Mouse (Mus musculus): ENCODE results near the gene Zmiz2. TPM values are rescaled to one million over a fixed set of nuclear protein-coding genes. Genes with fewer than 3 reads are reported as not detected.
A peak's percentile ranks its signal among the peaks of the same experiment; 100 is the strongest.
"Not testable (repeated sequence)": the region's sequence is repeated elsewhere in the genome, so short reads cannot be mapped to it uniquely, and the experiment has no call there.

Gene Zmiz2
- polyA plus RNA-seq, 1 experiment from 2014 or later, result 6.7 TPM

- no peaks in the 10 kb centered on the region for H3K27me3 ChIP-seq (replicated peaks)
- H3K27ac ChIP-seq, result peak within 1 kb of the TSS; percentile 97
- peak within 1 kb of the TSS; percentile 87 for H3K9ac ChIP-seq
- peaks cover 49% of the 10 kb centered on the region for H3K4me1 ChIP-seq
- peaks cover 21% of the 10 kb centered on the region for H3K9me3 ChIP-seq (replicated peaks)
- H3K4me2 ChIP-seq, result peak within 1 kb of the TSS; percentile 86
- ATAC-seq, result peak; percentile 66
- 9% methylated on average over 21 of the region's 21 CpGs for WGBS (ENCODE audit: insufficient replicate concordance)
- H3K4me3 ChIP-seq, result peak within 1 kb of the TSS; percentile 87
- H3K36me3 ChIP-seq, result peaks cover 41% of the 10 kb centered on the region
Observed at GRCm38 (mm10) chr11:6414751-6415550, 26.1 kb downstream of the Zmiz2 start, which contains the start of gene Ppia. Gene Ppia, plus strand, starts transcription at chr11:6415443.

- peak overlapping the region; percentile 87 for H3K4me3 ChIP-seq
- under 1% methylated on average over 94 of the region's 102 CpGs for WGBS (ENCODE audit: insufficient replicate concordance)
- peaks cover 44% of the 10 kb centered on the region for H3K4me1 ChIP-seq
- H3K9me3 ChIP-seq (replicated peaks), result peaks cover 21% of the 10 kb centered on the region
- no peaks in the 10 kb centered on the region for H3K27me3 ChIP-seq (replicated peaks)
- peak overlapping the region; percentile 97 for H3K27ac ChIP-seq
- peak overlapping the region; percentile 86 for H3K4me2 ChIP-seq
- peak; percentile 92 for ATAC-seq
- H3K9ac ChIP-seq, result peak overlapping the region; percentile 87
- peaks cover 49% of the 10 kb centered on the region for H3K36me3 ChIP-seq
Observed at GRCm38 (mm10) chr11:6415551-6416404, 26.9 kb downstream of the Zmiz2 start.

GRCm38 (mm10) chr11:6416405-6417034, 27.6 kb downstream of the Zmiz2 start:
- ATAC-seq, result peak; percentile 70
- H3K9me3 ChIP-seq (replicated peaks), result peaks cover 21% of the 10 kb centered on the region
- H3K4me2 ChIP-seq, result peak overlapping the region; percentile 86
- no peaks in the 10 kb centered on the region for H3K27me3 ChIP-seq (replicated peaks)
- H3K4me1 ChIP-seq, result peaks cover 44% of the 10 kb centered on the region
- WGBS (ENCODE audit: insufficient replicate concordance), result under 1% methylated on average over 30 of the region's 30 CpGs
- peaks cover 54% of the 10 kb centered on the region for H3K36me3 ChIP-seq
- peak overlapping the region; percentile 87 for H3K9ac ChIP-seq
- peak overlapping the region; percentile 87 for H3K4me3 ChIP-seq
- H3K27ac ChIP-seq, result peak overlapping the region; percentile 97

- Histone ChIP-seq H3K27me3 (replicated peaks) (no peaks in the 10 kb centered on the region), H3K4me1 (peaks cover 44% of the 10 kb centered on the region), H3K27ac (peak overlapping the region; percentile 97), H3K9ac (peak overlapping the region; percentile 87), H3K4me3 (peak overlapping the region; percentile 87), H3K4me2 (peak overlapping the region; percentile 86), H3K36me3 (peaks cover 59% of the 10 kb centered on the region), H3K9me3 (replicated peaks) (peaks cover 21% of the 10 kb centered on the region)
- no peak for ATAC-seq
- WGBS (ENCODE audit: insufficient replicate concordance), result 14% methylated on average over 2 of the region's 2 CpGs
Observed at GRCm38 (mm10) chr11:6417069-6417468, 28.2 kb downstream of the Zmiz2 start.

- no peak for ATAC-seq
- no peaks in the 10 kb centered on the region for H3K27me3 ChIP-seq (replicated peaks)
- peaks cover 44% of the 10 kb centered on the region for H3K4me1 ChIP-seq
- H3K9me3 ChIP-seq (replicated peaks), result peaks cover 18% of the 10 kb centered on the region
- H3K36me3 ChIP-seq, result peaks cover 64% of the 10 kb centered on the region
- peak overlapping the region; percentile 87 for H3K9ac ChIP-seq
- peak overlapping the region; percentile 86 for H3K4me2 ChIP-seq
- peak overlapping the region; percentile 97; the same call in 1 of the 2 replicates for H3K27ac ChIP-seq
- H3K4me3 ChIP-seq, result peak overlapping the region; percentile 87
Observed at GRCm38 (mm10) chr11:6417490-6417889, 28.6 kb downstream of the Zmiz2 start.

GRCm38 (mm10) chr11:6418751-6419150, 29.9 kb downstream of the Zmiz2 start:
- Histone ChIP-seq H3K4me2 (peak overlapping the region; percentile 86), H3K27ac (peak overlapping the region; percentile 61), H3K36me3 (peaks cover 71% of the 10 kb centered on the region), H3K27me3 (replicated peaks) (no peaks in the 10 kb centered on the region), H3K4me1 (peaks cover 44% of the 10 kb centered on the region), H3K9ac (no peak overlapping the region), H3K9me3 (replicated peaks) (peaks cover 6% of the 10 kb centered on the region), H3K4me3 (0 out of 2 replicates have a peak overlapping the region, but pooled peaks have one; percentile 2)
- WGBS (ENCODE audit: insufficient replicate concordance), result 67% methylated on average over 5 of the region's 5 CpGs
- no peak for ATAC-seq

GRCm38 (mm10) chr11:6419156-6419555, 30.3 kb downstream of the Zmiz2 start:
- H3K9me3 ChIP-seq (replicated peaks); H3K4me2 ChIP-seq; ATAC-seq; H3K9ac ChIP-seq; H3K4me3 ChIP-seq; H3K27me3 ChIP-seq (replicated peaks): not testable (repeated sequence)
- WGBS (ENCODE audit: insufficient replicate concordance), result 50% methylated on average over 4 of the region's 4 CpGs
- peaks cover 73% of the 10 kb centered on the region for H3K36me3 ChIP-seq
- H3K4me1 ChIP-seq, result peaks cover 44% of the 10 kb centered on the region
- peak overlapping the region; percentile 61; the same call in 1 of the 2 replicates for H3K27ac ChIP-seq

- Histone ChIP-seq H3K9ac (no peak overlapping the region), H3K9me3 (replicated peaks) (no peaks in the 10 kb centered on the region), H3K36me3 (peaks cover 80% of the 10 kb centered on the region), H3K4me3 (no peak overlapping the region), H3K4me1 (peaks cover 34% of the 10 kb centered on the region), H3K27ac (peak overlapping the region; percentile 30; the same call in 1 of the 2 replicates), H3K27me3 (replicated peaks) (no peaks in the 10 kb centered on the region), H3K4me2 (no peak overlapping the region)
- WGBS (ENCODE audit: insufficient replicate concordance), result 20% methylated on average over 1 of the region's 1 CpGs
- no peak for ATAC-seq
Observed at GRCm38 (mm10) chr11:6420283-6420703, 31.4 kb downstream of the Zmiz2 start.

- 59% methylated on average over 2 of the region's 2 CpGs for WGBS (ENCODE audit: insufficient replicate concordance)
- H3K27ac ChIP-seq, result no peak overlapping the region
Observed at GRCm38 (mm10) chr11:6420722-6421350, 32.0 kb downstream of the Zmiz2 start.

GRCm38 (mm10) chr11:6430186-6430585, 41.3 kb downstream of the Zmiz2 start:
- WGBS (ENCODE audit: insufficient replicate concordance), result 87% methylated on average over 7 of the region's 7 CpGs
- H3K27ac ChIP-seq, result no peak overlapping the region
- no peaks in the 10 kb centered on the region for H3K27me3 ChIP-seq (replicated peaks)
- ATAC-seq, result no peak
- H3K9ac ChIP-seq, result no peak overlapping the region
- no peaks in the 10 kb centered on the region for H3K9me3 ChIP-seq (replicated peaks)
- no peak overlapping the region for H3K4me2 ChIP-seq
- H3K4me3 ChIP-seq, result no peak overlapping the region
- H3K36me3 ChIP-seq, result peaks cover 97% of the 10 kb centered on the region
- H3K4me1 ChIP-seq, result no peaks in the 10 kb centered on the region

More at GRCm38 (mm10) chr11:6420722-6421350, 32.0 kb downstream of the Zmiz2 start:
- Histone ChIP-seq H3K9me3 (replicated peaks) (no peaks in the 10 kb centered on the region), H3K4me1 (peaks cover 33% of the 10 kb centered on the region), H3K36me3 (peaks cover 83% of the 10 kb centered on the region), H3K4me3 (no peak overlapping the region), H3K4me2 (no peak overlapping the region), H3K27me3 (replicated peaks) (no peaks in the 10 kb centered on the region), H3K9ac (no peak overlapping the region)
- no peak for ATAC-seq

- H3K36me3 ChIP-seq, result peaks cover 93% of the 10 kb centered on the region
- peak; percentile 70 for ATAC-seq
Observed at GRCm38 (mm10) chr11:6436442-6436841, 47.6 kb downstream of the Zmiz2 start.

More at GRCm38 (mm10) chr11:6436442-6436841, 47.6 kb downstream of the Zmiz2 start:
- Histone ChIP-seq H3K9me3 (replicated peaks) (no peaks in the 10 kb centered on the region), H3K4me2 (no peak overlapping the region), H3K9ac (no peak overlapping the region), H3K27ac (no peak overlapping the region), H3K4me3 (no peak overlapping the region), H3K27me3 (replicated peaks) (no peaks in the 10 kb centered on the region), H3K4me1 (0 out of 2 replicates have a peak, but pooled peaks cover under 1% of the 10 kb centered on the region)
- WGBS (ENCODE audit: insufficient replicate concordance), result 62% methylated on average over 8 of the region's 8 CpGs

Data from liver, embryonic 12.5 days (tissue).